Mouse (Mus musculus): Measurements from ENCODE around the gene Padi3. TPM values are rescaled to one million over a fixed set of nuclear protein-coding genes. Genes with fewer than 3 reads are reported as not detected.

Padi3 gene
- polyA plus RNA-seq, 1 experiment from 2014 or later, result not detected

GRCm38 (mm10) chr4:140774025-140774800 is 36.2 kb downstream of the Padi3 start, which contains the start of gene Padi4:
Padi4 (minus strand) TSS chr4:140774236.
- ATAC-seq (ENCODE audit: low FRiP score, low read depth), result 0 out of 2 replicates have a peak, but pooled peaks have one; percentile 17
- Histone ChIP-seq H3K9ac (no peak within 1 kb of the TSS), H3K9me3 (no peaks in the 10 kb centered on the region), H3K27ac (no peak within 1 kb of the TSS), H3K4me1 (peaks cover 12% of the 10 kb centered on the region), H3K36me3 (no peaks in the 10 kb centered on the region), H3K4me3 (no peak within 1 kb of the TSS), H3K4me2 (replicated peaks) (no peak within 1 kb of the TSS), H3K27me3 (replicated peaks) (no peaks in the 10 kb centered on the region)
- WGBS, result 85% methylated on average over 21 of the region's 21 CpGs

GRCm38 (mm10) chr4:140771091-140771490 is 39.4 kb downstream of the Padi3 start:
- ATAC-seq (ENCODE audit: low FRiP score, low read depth), result no peak
- H3K27ac ChIP-seq, result no peak overlapping the region
- H3K9ac ChIP-seq, result no peak overlapping the region
- no peaks in the 10 kb centered on the region for H3K27me3 ChIP-seq (replicated peaks)
- H3K9me3 ChIP-seq, result no peaks in the 10 kb centered on the region
- H3K4me3 ChIP-seq, result no peak overlapping the region
- H3K4me1 ChIP-seq, result peaks cover 11% of the 10 kb centered on the region
- no peaks in the 10 kb centered on the region for H3K36me3 ChIP-seq
- H3K4me2 ChIP-seq (replicated peaks), result no peak overlapping the region
- 47% methylated on average over 4 of the region's 4 CpGs for WGBS

GRCm38 (mm10) chr4:140770433-140770832 is 40.0 kb downstream of the Padi3 start:
- H3K9ac ChIP-seq, result no peak overlapping the region
- H3K4me3 ChIP-seq, result no peak overlapping the region; the same call in 1 of the 2 replicates
- peaks cover 11% of the 10 kb centered on the region for H3K4me1 ChIP-seq
- H3K36me3 ChIP-seq, result no peaks in the 10 kb centered on the region
- peak overlapping the region; percentile 48 for H3K4me2 ChIP-seq (replicated peaks)
- ATAC-seq (ENCODE audit: low FRiP score, low read depth), result no peak
- no peaks in the 10 kb centered on the region for H3K27me3 ChIP-seq (replicated peaks)
- no peaks in the 10 kb centered on the region for H3K9me3 ChIP-seq
- H3K27ac ChIP-seq, result no peak overlapping the region
- WGBS, result 14% methylated on average over 13 of the region's 13 CpGs

- no peaks in the 10 kb centered on the region for H3K9me3 ChIP-seq
- 72% methylated on average over 5 of the region's 5 CpGs for WGBS
These were observed 41.5 kb downstream of the Padi3 start for GRCm38 (mm10) chr4:140768973-140769372.

GRCm38 (mm10) chr4:140765936-140766335 is 44.5 kb downstream of the Padi3 start:
- Histone ChIP-seq H3K4me3 (no peak overlapping the region), H3K27me3 (replicated peaks) (no peaks in the 10 kb centered on the region), H3K4me2 (replicated peaks) (no peak overlapping the region), H3K27ac (no peak overlapping the region), H3K36me3 (no peaks in the 10 kb centered on the region), H3K9me3 (no peaks in the 10 kb centered on the region), H3K9ac (no peak overlapping the region), H3K4me1 (peaks cover 4% of the 10 kb centered on the region; the same call in 1 of the 2 replicates)
- ATAC-seq (ENCODE audit: low FRiP score, low read depth), result no peak
- 85% methylated on average over 3 of the region's 3 CpGs for WGBS

More at GRCm38 (mm10) chr4:140768973-140769372, 41.5 kb downstream of the Padi3 start:
- ATAC-seq (ENCODE audit: low FRiP score, low read depth), result no peak
- Histone ChIP-seq H3K27ac (no peak overlapping the region), H3K27me3 (replicated peaks) (no peaks in the 10 kb centered on the region), H3K36me3 (no peaks in the 10 kb centered on the region), H3K4me2 (replicated peaks) (no peak overlapping the region), H3K4me3 (no peak overlapping the region), H3K4me1 (peaks cover 11% of the 10 kb centered on the region), H3K9ac (no peak overlapping the region)

GRCm38 (mm10) chr4:140763158-140763557 is 47.3 kb downstream of the Padi3 start:
- Histone ChIP-seq H3K4me1 (peaks cover 2% of the 10 kb centered on the region), H3K4me2 (replicated peaks) (no peak overlapping the region), H3K9me3 (no peaks in the 10 kb centered on the region), H3K27ac (no peak overlapping the region), H3K27me3 (replicated peaks) (no peaks in the 10 kb centered on the region), H3K9ac (no peak overlapping the region), H3K4me3 (no peak overlapping the region), H3K36me3 (no peaks in the 10 kb centered on the region)
- 19% methylated on average over 9 of the region's 9 CpGs for WGBS
- ATAC-seq (ENCODE audit: low FRiP score, low read depth), result no peak

GRCm38 (mm10) chr4:140761601-140762000 is 48.8 kb downstream of the Padi3 start:
- H3K4me1 ChIP-seq, result peaks cover 9% of the 10 kb centered on the region
- no peak for ATAC-seq (ENCODE audit: low FRiP score, low read depth)
- H3K4me3 ChIP-seq, result no peak overlapping the region
- WGBS, result 90% methylated on average over 7 of the region's 7 CpGs
- H3K36me3 ChIP-seq, result no peaks in the 10 kb centered on the region
- H3K4me2 ChIP-seq (replicated peaks), result no peak overlapping the region
- H3K9me3 ChIP-seq, result no peaks in the 10 kb centered on the region
- no peak overlapping the region for H3K9ac ChIP-seq
- H3K27me3 ChIP-seq (replicated peaks), result no peaks in the 10 kb centered on the region
- H3K27ac ChIP-seq, result no peak overlapping the region

- H3K27me3 ChIP-seq (replicated peaks), result no peaks in the 10 kb centered on the region
- no peaks in the 10 kb centered on the region for H3K36me3 ChIP-seq
- H3K4me2 ChIP-seq (replicated peaks), result no peak overlapping the region
- H3K4me3 ChIP-seq, result no peak overlapping the region
- H3K9me3 ChIP-seq, result no peaks in the 10 kb centered on the region
- no peak overlapping the region for H3K9ac ChIP-seq
- ATAC-seq (ENCODE audit: low FRiP score, low read depth), result no peak
- peaks cover 9% of the 10 kb centered on the region for H3K4me1 ChIP-seq
- WGBS, result 87% methylated on average over 3 of the region's 3 CpGs
- no peak overlapping the region for H3K27ac ChIP-seq
These were observed 54.6 kb downstream of the Padi3 start for GRCm38 (mm10) chr4:140755811-140756210.

GRCm38 (mm10) chr4:140753366-140753765 is 57.1 kb downstream of the Padi3 start:
- no peaks in the 10 kb centered on the region for H3K27me3 ChIP-seq (replicated peaks)
- no peak overlapping the region for H3K27ac ChIP-seq
- ATAC-seq (ENCODE audit: low FRiP score, low read depth), result no peak
- 68% methylated on average over 7 of the region's 7 CpGs for WGBS
- no peak overlapping the region for H3K4me3 ChIP-seq
- H3K9me3 ChIP-seq, result no peaks in the 10 kb centered on the region
- no peak overlapping the region for H3K9ac ChIP-seq
- H3K4me2 ChIP-seq (replicated peaks), result no peak overlapping the region
- H3K36me3 ChIP-seq, result no peaks in the 10 kb centered on the region
- peaks cover 17% of the 10 kb centered on the region for H3K4me1 ChIP-seq

- Histone ChIP-seq H3K4me1 (0 out of 2 replicates have a peak, but pooled peaks cover 8% of the 10 kb centered on the region), H3K9ac (no peak overlapping the region), H3K4me2 (replicated peaks) (peak overlapping the region; percentile 55), H3K9me3 (no peaks in the 10 kb centered on the region), H3K36me3 (no peaks in the 10 kb centered on the region), H3K4me3 (no peak overlapping the region), H3K27me3 (replicated peaks) (no peaks in the 10 kb centered on the region), H3K27ac (no peak overlapping the region)
- 8% methylated on average over 19 of the region's 19 CpGs for WGBS
- no peak for ATAC-seq (ENCODE audit: low FRiP score, low read depth)
These were observed 60.1 kb downstream of the Padi3 start for GRCm38 (mm10) chr4:140750328-140750727.

- Histone ChIP-seq H3K27me3 (replicated peaks) (no peaks in the 10 kb centered on the region), H3K9ac (0 out of 2 replicates have a peak overlapping the region, but pooled peaks have one; percentile 14), H3K4me1 (0 out of 2 replicates have a peak, but pooled peaks cover 11% of the 10 kb centered on the region), H3K4me3 (no peak overlapping the region), H3K36me3 (no peaks in the 10 kb centered on the region), H3K4me2 (replicated peaks) (no peak overlapping the region), H3K9me3 (no peaks in the 10 kb centered on the region), H3K27ac (no peak overlapping the region)
- 29% methylated on average over 12 of the region's 12 CpGs for WGBS
- no peak for ATAC-seq (ENCODE audit: low FRiP score, low read depth)
These were observed 62.5 kb downstream of the Padi3 start for GRCm38 (mm10) chr4:140747978-140748377.

GRCm38 (mm10) chr4:140744654-140745053 is 65.8 kb downstream of the Padi3 start:
- H3K27me3 ChIP-seq (replicated peaks), result no peaks in the 10 kb centered on the region
- no peak for ATAC-seq (ENCODE audit: low FRiP score, low read depth)
- H3K9ac ChIP-seq, result no peak overlapping the region
- no peak overlapping the region for H3K27ac ChIP-seq
- no peaks in the 10 kb centered on the region for H3K9me3 ChIP-seq
- H3K4me1 ChIP-seq, result peaks cover 8% of the 10 kb centered on the region; the same call in 1 of the 2 replicates
- H3K36me3 ChIP-seq, result no peaks in the 10 kb centered on the region
- H3K4me2 ChIP-seq (replicated peaks), result no peak overlapping the region
- 22% methylated on average over 3 of the region's 3 CpGs for WGBS
- H3K4me3 ChIP-seq, result no peak overlapping the region

Measured in neural tube, embryonic 12.5 days (tissue).